Mouse (Mus musculus): ENCODE data around the gene Mvb12a. TPM values are rescaled to one million over a fixed set of nuclear protein-coding genes. Genes with fewer than 3 reads are reported as not detected.
A peak's percentile ranks its signal among the peaks of the same experiment; 100 is the strongest.

Gene Mvb12a
- polyA plus RNA-seq, 1 experiment: 251 TPM

DNA sequence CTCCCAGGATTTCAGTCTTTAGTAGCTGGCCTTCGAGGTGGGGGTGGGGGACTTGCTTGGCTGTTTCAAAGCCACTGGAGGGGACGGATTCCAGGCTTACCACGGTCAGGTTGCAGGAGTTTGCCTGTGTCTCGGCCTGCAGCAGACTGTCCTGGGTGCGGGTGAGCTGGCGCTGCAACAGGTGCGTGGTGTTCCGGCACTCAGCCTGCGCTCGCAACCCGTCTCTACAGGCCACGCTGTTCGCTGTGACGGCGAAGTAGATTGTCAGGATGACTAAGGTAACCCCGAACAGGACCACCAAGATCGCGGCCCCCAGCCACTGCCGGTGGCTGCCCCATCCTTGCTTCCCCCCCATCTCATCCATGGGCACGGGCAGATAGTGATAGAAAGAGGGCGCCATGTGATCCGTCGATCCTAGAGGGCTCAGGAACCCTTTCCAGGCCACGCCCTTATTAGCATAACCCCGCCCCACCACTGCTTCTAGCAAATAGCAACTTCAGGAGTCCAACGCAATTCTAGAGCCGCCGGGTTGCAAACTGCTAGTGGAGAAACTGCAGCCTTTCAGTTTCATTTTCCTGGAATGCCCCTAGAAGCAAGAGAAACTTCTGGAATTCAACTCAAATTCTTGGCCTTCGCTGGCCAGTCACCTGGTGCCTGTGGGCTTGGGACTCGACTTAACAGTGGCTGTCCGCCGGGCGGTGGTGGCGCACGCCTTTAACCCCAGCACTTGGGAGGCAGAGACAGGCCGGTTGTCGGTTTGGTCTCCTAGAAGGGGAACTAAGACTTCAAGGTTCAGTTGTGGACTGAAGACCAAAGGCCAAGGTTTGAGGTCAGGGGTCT, 5.5 kb upstream of the Mvb12a start, which contains the start of gene Bst2:
Bst2 (minus strand) TSS at position 429 of the 840 bp plus-strand sequence.
- Histone ChIP-seq H3K4me1 (ENCODE audit: control insufficient read depth, insufficient read depth, insufficient read length, low read length) (peaks cover 8% of the 10 kb centered on the region), H3K36me3 (ENCODE audit: control insufficient read depth, insufficient read depth, low read length) (no peaks in the 10 kb centered on the region), H3K4me3 (ENCODE audit: low read depth, low read length) (peak within 1 kb of the TSS; percentile 79), H3K27ac (ENCODE audit: insufficient read depth, low read depth, low read length) (peak within 1 kb of the TSS; percentile 95), H3K27me3 (ENCODE audit: control insufficient read depth, insufficient read depth, low read length) (no peaks in the 10 kb centered on the region)
- TF ChIP-seq CTCF (IDR thresholded peaks at IDR 0.05; ENCODE audit: extremely low read depth, insufficient read length, insufficient replicate concordance, low read depth, low read length): no peak
- TF ChIP-seq POLR2A (IDR thresholded peaks at IDR 0.05; ENCODE audit: low read depth, low read length): no peak; the same call in 1 of the 2 replicates
- 2% methylated on average over 37 of the region's 37 CpGs for WGBS

DNA sequence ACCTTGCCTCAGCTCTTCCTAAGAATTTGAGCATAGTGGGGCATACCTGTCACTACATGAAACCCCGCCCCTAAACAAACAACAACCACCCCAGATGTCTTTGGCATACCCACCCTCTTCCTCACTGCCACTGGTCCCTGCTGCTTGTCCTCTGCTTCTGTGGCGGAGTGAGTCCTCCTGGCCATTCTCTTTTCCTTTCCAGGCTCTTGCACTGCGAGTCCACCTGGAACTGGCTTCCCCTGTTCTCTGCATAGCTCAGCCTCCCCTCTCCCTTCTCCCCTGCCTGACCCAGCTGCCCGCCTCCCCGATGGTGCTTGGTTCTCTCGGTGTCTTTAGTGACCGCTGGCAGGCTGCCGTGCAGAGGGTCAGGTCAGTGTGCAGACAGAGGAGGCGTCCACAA, 1.0 kb downstream of the Mvb12a start:
- H3K36me3 ChIP-seq (ENCODE audit: control insufficient read depth, insufficient read depth, low read length): peaks cover 31% of the 10 kb centered on the region
- H3K4me1 ChIP-seq (ENCODE audit: control insufficient read depth, insufficient read depth, insufficient read length, low read length): peaks cover 9% of the 10 kb centered on the region
- no peak for TF ChIP-seq CTCF (IDR thresholded peaks at IDR 0.05; ENCODE audit: extremely low read depth, insufficient read length, insufficient replicate concordance, low read depth, low read length)
- no peak for TF ChIP-seq POLR2A (IDR thresholded peaks at IDR 0.05; ENCODE audit: low read depth, low read length)
- 81% methylated on average over 9 of the region's 9 CpGs for WGBS
- H3K27me3 ChIP-seq (ENCODE audit: control insufficient read depth, insufficient read depth, low read length): no peaks in the 10 kb centered on the region
- peak overlapping the region; percentile 82 for H3K4me3 ChIP-seq (ENCODE audit: low read depth, low read length)
- H3K27ac ChIP-seq (ENCODE audit: insufficient read depth, low read depth, low read length): no peak overlapping the region

DNA sequence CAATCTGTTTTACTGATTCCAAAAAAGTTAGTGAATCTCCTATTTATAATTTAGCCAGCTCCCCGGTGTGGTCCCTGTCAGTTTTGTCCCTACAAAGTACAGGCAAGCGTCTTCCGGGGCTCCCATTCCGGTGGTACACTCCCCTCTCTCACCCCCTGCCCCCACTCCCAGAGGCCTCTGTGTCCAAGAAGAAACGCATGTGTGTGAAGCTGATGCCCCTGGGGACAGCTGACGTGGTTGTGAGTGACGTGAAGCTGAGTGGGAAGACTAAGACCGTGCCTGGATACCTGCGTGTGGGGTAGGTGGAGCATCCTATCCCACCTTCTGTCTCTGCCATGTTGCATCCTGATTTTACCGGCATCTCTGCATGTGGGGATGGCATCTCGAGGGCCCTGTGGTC, 2.3 kb downstream of the Mvb12a start:
- Histone ChIP-seq H3K27ac (ENCODE audit: insufficient read depth, low read depth, low read length) (no peak overlapping the region), H3K4me3 (ENCODE audit: low read depth, low read length) (no peak overlapping the region), H3K4me1 (ENCODE audit: control insufficient read depth, insufficient read depth, insufficient read length, low read length) (peaks cover 9% of the 10 kb centered on the region), H3K36me3 (ENCODE audit: control insufficient read depth, insufficient read depth, low read length) (peaks cover 32% of the 10 kb centered on the region), H3K27me3 (ENCODE audit: control insufficient read depth, insufficient read depth, low read length) (no peaks in the 10 kb centered on the region)
- TF ChIP-seq POLR2A (IDR thresholded peaks at IDR 0.05; ENCODE audit: low read depth, low read length): no peak
- no peak for TF ChIP-seq CTCF (IDR thresholded peaks at IDR 0.05; ENCODE audit: extremely low read depth, insufficient read length, insufficient replicate concordance, low read depth, low read length)
- 94% methylated on average over 11 of the region's 11 CpGs for WGBS

DNA sequence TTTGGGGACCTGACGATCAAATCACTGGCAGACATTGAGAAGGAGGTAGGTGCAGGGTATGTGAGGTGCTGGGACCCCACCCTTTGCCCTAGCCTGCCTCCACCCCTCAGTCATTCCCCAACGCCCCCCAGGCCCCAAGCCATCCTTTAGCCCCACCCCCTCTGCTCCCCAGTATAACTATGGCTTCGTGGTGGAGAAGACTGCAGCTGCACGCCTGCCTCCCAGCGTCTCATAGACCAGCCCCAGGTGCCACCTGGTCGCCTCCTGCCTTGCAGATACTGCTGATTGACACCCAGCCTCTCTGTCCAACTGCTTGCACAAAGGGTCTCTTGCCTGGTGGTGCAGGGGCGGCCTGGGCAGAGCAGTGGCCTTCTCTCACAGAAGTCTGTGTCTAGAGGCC, 4.9 kb downstream of the Mvb12a start:
- Histone ChIP-seq H3K4me1 (ENCODE audit: control insufficient read depth, insufficient read depth, insufficient read length, low read length) (peaks cover 9% of the 10 kb centered on the region), H3K4me3 (ENCODE audit: low read depth, low read length) (no peak overlapping the region), H3K27ac (ENCODE audit: insufficient read depth, low read depth, low read length) (no peak overlapping the region), H3K36me3 (ENCODE audit: control insufficient read depth, insufficient read depth, low read length) (peaks cover 32% of the 10 kb centered on the region), H3K27me3 (ENCODE audit: control insufficient read depth, insufficient read depth, low read length) (no peaks in the 10 kb centered on the region)
- TF ChIP-seq POLR2A (IDR thresholded peaks at IDR 0.05; ENCODE audit: low read depth, low read length) (no peak), CTCF (IDR thresholded peaks at IDR 0.05; ENCODE audit: extremely low read depth, insufficient read length, insufficient replicate concordance, low read depth, low read length) (no peak)
- WGBS: 88% methylated on average over 7 of the region's 7 CpGs

DNA sequence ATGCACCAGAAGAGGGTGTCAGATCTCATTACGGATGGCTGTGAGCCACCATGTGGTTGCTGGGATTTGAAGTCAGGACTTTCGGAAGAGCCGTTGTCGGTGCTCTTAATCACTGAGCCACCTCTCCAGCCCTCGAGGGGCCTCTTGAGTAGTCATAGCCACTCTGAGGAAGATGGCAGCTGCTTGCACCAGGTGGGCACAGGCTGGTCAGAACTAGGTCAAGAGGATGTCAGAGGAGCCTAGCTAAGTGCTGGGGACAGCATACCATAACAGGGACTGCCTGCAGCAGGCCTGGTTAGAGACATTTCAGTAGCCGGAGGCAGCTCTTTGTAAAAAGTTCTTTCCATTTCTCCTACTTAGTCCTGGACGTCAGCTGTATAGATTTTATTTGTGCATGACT, 8.0 kb downstream of the Mvb12a start:
- H3K27ac ChIP-seq (ENCODE audit: insufficient read depth, low read depth, low read length): no peak overlapping the region
- 74% methylated on average over 7 of the region's 7 CpGs for WGBS
- no peak for TF ChIP-seq CTCF (IDR thresholded peaks at IDR 0.05; ENCODE audit: extremely low read depth, insufficient read length, insufficient replicate concordance, low read depth, low read length)
- TF ChIP-seq POLR2A (IDR thresholded peaks at IDR 0.05; ENCODE audit: low read depth, low read length): no peak

DNA sequence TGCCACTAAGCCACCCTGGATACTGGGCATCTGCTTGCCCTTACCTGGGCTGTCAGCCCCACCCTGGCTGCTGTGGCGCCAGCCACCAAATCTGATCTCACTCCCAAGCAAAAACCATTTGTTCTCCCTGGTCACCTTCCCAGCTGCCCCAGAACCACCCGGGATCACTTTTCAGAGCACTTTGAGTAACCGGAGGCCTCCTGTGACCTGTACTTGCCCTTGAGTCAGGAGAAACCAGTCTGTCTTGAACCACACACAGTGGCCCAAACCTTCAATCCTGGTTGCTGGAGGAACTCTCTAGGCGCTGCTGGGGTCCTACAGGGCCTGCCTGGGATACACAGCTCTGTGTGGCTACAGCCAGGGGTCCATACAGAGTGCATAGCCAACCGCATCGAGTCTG, 10.0 kb downstream of the Mvb12a start:
- WGBS: 54% methylated on average over 6 of the region's 6 CpGs
- Histone ChIP-seq H3K4me3 (ENCODE audit: low read depth, low read length) (no peak overlapping the region), H3K27me3 (ENCODE audit: control insufficient read depth, insufficient read depth, low read length) (peaks cover 2% of the 10 kb centered on the region; the same call in 1 of the 2 replicates), H3K36me3 (ENCODE audit: control insufficient read depth, insufficient read depth, low read length) (peaks cover 9% of the 10 kb centered on the region), H3K4me1 (ENCODE audit: control insufficient read depth, insufficient read depth, insufficient read length, low read length) (no peaks in the 10 kb centered on the region), H3K27ac (ENCODE audit: insufficient read depth, low read depth, low read length) (no peak overlapping the region)
- no peak for TF ChIP-seq POLR2A (IDR thresholded peaks at IDR 0.05; ENCODE audit: low read depth, low read length)

More for the DNA sequence above, 8.0 kb downstream of the Mvb12a start:
- Histone ChIP-seq H3K27me3 (ENCODE audit: control insufficient read depth, insufficient read depth, low read length) (no peaks in the 10 kb centered on the region), H3K4me1 (ENCODE audit: control insufficient read depth, insufficient read depth, insufficient read length, low read length) (no peaks in the 10 kb centered on the region), H3K36me3 (ENCODE audit: control insufficient read depth, insufficient read depth, low read length) (peaks cover 26% of the 10 kb centered on the region), H3K4me3 (ENCODE audit: low read depth, low read length) (no peak overlapping the region)

DNA sequence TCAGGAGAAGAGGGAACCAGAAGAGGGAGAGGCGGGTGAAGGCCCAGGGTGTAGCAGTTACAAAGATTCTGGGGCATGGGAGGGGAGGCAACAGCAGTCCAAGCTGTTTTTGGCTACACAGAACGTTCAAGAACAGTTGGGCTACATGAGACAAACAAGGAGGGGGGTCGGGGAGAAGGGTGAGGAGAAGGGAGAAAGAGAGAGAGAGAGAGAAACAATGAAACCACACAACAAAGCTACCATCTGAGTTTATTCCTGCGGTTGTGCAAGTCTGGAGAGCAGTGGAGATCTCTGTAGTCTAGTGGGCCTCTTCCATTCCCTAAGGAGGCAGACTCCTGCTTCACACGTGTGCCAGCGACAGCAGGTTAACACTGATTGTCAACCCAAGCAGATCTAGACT, 11.3 kb downstream of the Mvb12a start:
- WGBS: 69% methylated on average over 6 of the region's 6 CpGs

More for the DNA sequence above, 11.3 kb downstream of the Mvb12a start:
- Histone ChIP-seq H3K36me3 (ENCODE audit: control insufficient read depth, insufficient read depth, low read length) (no peaks in the 10 kb centered on the region), H3K4me3 (ENCODE audit: low read depth, low read length) (no peak overlapping the region), H3K27me3 (ENCODE audit: control insufficient read depth, insufficient read depth, low read length) (peaks cover 14% of the 10 kb centered on the region; the same call in 1 of the 2 replicates), H3K4me1 (ENCODE audit: control insufficient read depth, insufficient read depth, insufficient read length, low read length) (0 out of 2 replicates have a peak, but pooled peaks cover 7% of the 10 kb centered on the region), H3K27ac (ENCODE audit: insufficient read depth, low read depth, low read length) (no peak overlapping the region)
- TF ChIP-seq POLR2A (IDR thresholded peaks at IDR 0.05; ENCODE audit: low read depth, low read length) (no peak), CTCF (IDR thresholded peaks at IDR 0.05; ENCODE audit: extremely low read depth, insufficient read length, insufficient replicate concordance, low read depth, low read length) (no peak)
